In genomic region chr8:107986629-107987028, GRCm38 (mm10) we compare ENCODE assay signal across 8 mouse cellular contexts. TPM values are rescaled to one million over a fixed set of nuclear protein-coding genes. Genes with fewer than 3 reads are reported as not detected.
DNase-seq lines count a peak whose midpoint lies in the region; ATAC-seq lines count a peak whose summit lies in the region.

No protein-coding gene starts in this region.

- ATAC-seq in CD4-positive, CD25-positive, alpha-beta regulatory T cell, adult 4 months = no peak

- intact Hi-C loops in left cerebral cortex, postnatal 25 days (cut with DNase I) = no loop called here

- DNase-seq in ZHBTc4 (ENCODE audit: low read depth, low spot score) = peak; percentile 5
- peak; percentile 10 to 15 for DNase-seq in cerebellum, postnatal 36 days
- DNase-seq in kidney, adult 8-10 months = peak; percentile 37 to 64
- DNase-seq in left cerebral cortex, postnatal 25 days (ENCODE audit: low spot score in 2 of 2) = peak; percentile 55 to 59
- no peak for DNase-seq in thymus, postnatal 10 days (ENCODE audit: low spot score in 2 of 2)
- DNase-seq in spleen, adult 18-20 months = no peak
- no peak for DNase-seq in lung, postnatal 14 days

RNA-seq across cellular contexts. Expression of gene Zfhx3, which starts 44.2 kb away (rescaled TPM):
- 1 to 10 TPM; 4.1 to 7.0 TPM for total RNA-seq in left cerebral cortex, postnatal 25 days (2021)
- polyA plus RNA-seq in CD4-positive, CD25-positive, alpha-beta regulatory T cell, adult 4 months (2017; shearing (Covaris generic)) = under 1 TPM; 0.23 to 0.27 TPM

Comparison
In these comparisons a context has a peak if more than half of its experiments do, and no peak if none do; other contexts are left out.
1. DNase-seq: peak in ZHBTc4 (single experiment), cerebellum, postnatal 36 days (2 of 2), kidney, adult 8-10 months (2 of 2) and left cerebral cortex, postnatal 25 days (2 of 2); none in thymus, postnatal 10 days (0 of 2), spleen, adult 18-20 months (0 of 2) and lung, postnatal 14 days (single experiment).